Mouse (Mus musculus) cortical plate, adult 2 months (tissue): ENCODE data around the gene Rps6ka5. TPM values are rescaled to one million over a fixed set of nuclear protein-coding genes. Genes with fewer than 3 reads are reported as not detected.

Experiments used
- H3K27ac ChIP-seq: fragments of 200-500 bp; 2 replicates; pipeline ENCODE4 v1.5.1; 2012; ENCODE audit warnings: low read length, control low read depth, inconsistent platforms; ENCODE audit not compliant: insufficient read depth
- H3K4me1 ChIP-seq: fragments of 200-500 bp; 2 replicates; pipeline ENCODE4 v1.6.1; 2011; ENCODE audit warnings: low read length; ENCODE audit not compliant: control insufficient read depth, insufficient read depth
- H3K4me3 ChIP-seq: fragments of 200-500 bp; 2 replicates; pipeline ENCODE4 v1.5.1; 2011; ENCODE audit warnings: mild to moderate bottlenecking, low read length, control low read depth; ENCODE audit not compliant: insufficient read depth
- CTCF ChIP-seq: fragments of 200-500 bp; IDR thresholded peaks from 2 replicates; pipeline ENCODE4 v1.5.1; 2011; ENCODE audit warnings: mild to moderate bottlenecking, control low read depth, low read length; ENCODE audit not compliant: insufficient read depth; ENCODE audit errors: extremely low read depth
- POLR2A ChIP-seq: fragments of 200-500 bp; IDR thresholded peaks from 2 replicates; pipeline ENCODE4 v1.6.1; 2011; ENCODE audit warnings: mild to moderate bottlenecking, low read length, control low read depth; ENCODE audit not compliant: insufficient read depth; ENCODE audit errors: extremely low read depth
- polyA plus RNA-seq: library from polyadenylated mRNA; depleted of rRNA; stranded (reverse); fragments of >200 nt; gene quantifications from 2 replicates; pipeline ENCODE4 v1.2.3, GENCODE M21; 2012

Rps6ka5 gene
- polyA plus RNA-seq, 1 experiment, result 10.8 TPM

- TF ChIP-seq CTCF (no peak), POLR2A (no peak)
- Histone ChIP-seq H3K27ac (no peak overlapping the region), H3K4me1 (peaks cover 5% of the 10 kb centered on the region; the same call in 1 of the 2 replicates), H3K4me3 (no peak overlapping the region)
Measured at GRCm38 (mm10) chr12:100636299-100636633, 90.5 kb downstream of the Rps6ka5 start.

GRCm38 (mm10) chr12:100635601-100636298 is 91.0 kb downstream of the Rps6ka5 start:
- Histone ChIP-seq H3K4me3 (no peak overlapping the region), H3K27ac (no peak overlapping the region), H3K4me1 (peaks cover 5% of the 10 kb centered on the region; the same call in 1 of the 2 replicates)
- TF ChIP-seq CTCF, result no peak
- no peak for TF ChIP-seq POLR2A

DNA sequence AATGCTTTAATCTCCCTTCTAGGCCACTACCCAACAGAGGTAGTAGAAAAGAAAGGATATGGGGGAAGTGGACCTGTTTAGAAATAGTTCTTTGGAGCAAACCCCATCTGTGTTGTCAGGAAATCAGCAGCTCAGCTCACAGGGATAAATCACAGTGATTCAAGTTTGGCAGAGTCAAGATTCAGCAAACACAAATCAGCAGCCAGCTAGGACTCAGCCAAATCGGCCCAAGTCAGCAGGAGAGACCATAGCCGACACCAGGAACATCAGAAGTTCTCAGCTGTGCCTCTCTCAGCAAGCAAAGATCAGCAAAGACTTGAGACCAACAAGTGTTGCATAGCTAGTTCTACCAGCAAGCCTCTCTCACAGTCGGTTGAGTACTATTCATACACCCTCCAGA is 93.6 kb downstream of the Rps6ka5 start:
- H3K27ac ChIP-seq, result no peak overlapping the region
- TF ChIP-seq CTCF, result no peak
- H3K4me1 ChIP-seq, result peaks cover 5% of the 10 kb centered on the region; the same call in 1 of the 2 replicates
- H3K4me3 ChIP-seq, result no peak overlapping the region

GRCm38 (mm10) chr12:100631286-100631685 is 95.5 kb downstream of the Rps6ka5 start:
- Histone ChIP-seq H3K4me3 (no peak overlapping the region), H3K27ac (no peak overlapping the region), H3K4me1 (peaks cover 3% of the 10 kb centered on the region; the same call in 1 of the 2 replicates)
- TF ChIP-seq POLR2A (no peak), CTCF (no peak)

DNA sequence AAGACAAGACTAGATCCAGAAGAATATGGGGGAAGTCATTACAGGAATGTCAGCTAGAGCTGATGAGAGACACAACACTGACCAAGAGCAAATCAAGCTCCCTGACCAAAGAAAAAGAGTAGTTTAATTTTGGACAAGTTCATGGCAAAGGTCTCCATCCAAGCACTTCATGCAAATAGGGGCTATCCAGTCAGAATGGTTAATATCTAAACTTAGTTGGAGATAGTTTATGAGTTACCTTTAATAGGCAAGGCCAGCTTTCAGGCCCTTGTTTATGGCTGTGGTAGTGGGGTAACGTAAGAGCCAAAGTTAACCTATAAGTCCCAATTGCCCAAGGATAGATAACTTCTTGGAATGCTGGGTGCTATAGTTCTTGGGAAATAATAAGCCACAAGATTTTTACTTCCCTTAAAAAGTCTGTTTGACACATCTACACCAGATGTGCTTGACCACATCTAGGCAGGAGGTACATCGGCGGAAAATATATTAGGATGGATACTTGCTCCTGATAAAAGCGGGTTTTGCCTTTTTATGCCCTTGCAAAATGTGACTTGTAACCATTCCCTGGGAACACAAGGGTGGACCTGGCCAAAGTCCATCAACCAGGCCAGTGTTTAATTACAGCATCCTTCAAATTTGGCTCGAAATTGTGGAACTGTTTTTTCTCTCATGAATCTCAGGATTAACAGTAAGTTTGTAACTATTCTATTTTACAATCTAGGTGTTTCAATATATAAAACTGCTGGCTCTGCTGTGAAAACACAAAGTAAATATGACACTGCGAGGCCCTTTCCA is 97.5 kb downstream of the Rps6ka5 start:
- Histone ChIP-seq H3K4me1 (0 out of 2 replicates have a peak, but pooled peaks cover 2% of the 10 kb centered on the region), H3K4me3 (no peak overlapping the region), H3K27ac (no peak overlapping the region)
- TF ChIP-seq POLR2A (no peak), CTCF (no peak)

GRCm38 (mm10) chr12:100626991-100627677 is 99.6 kb downstream of the Rps6ka5 start:
- H3K27ac ChIP-seq, result no peak overlapping the region
- H3K4me1 ChIP-seq, result no peaks in the 10 kb centered on the region
- no peak for TF ChIP-seq POLR2A
- TF ChIP-seq CTCF, result no peak
- H3K4me3 ChIP-seq, result no peak overlapping the region

- no peak for TF ChIP-seq CTCF
- TF ChIP-seq POLR2A, result no peak
- H3K4me3 ChIP-seq, result no peak overlapping the region
- H3K4me1 ChIP-seq, result no peaks in the 10 kb centered on the region
- no peak overlapping the region for H3K27ac ChIP-seq
Measured at GRCm38 (mm10) chr12:100626273-100626990, 100.4 kb downstream of the Rps6ka5 start.

GRCm38 (mm10) chr12:100624854-100625447 is 101.8 kb downstream of the Rps6ka5 start:
- Histone ChIP-seq H3K4me3 (no peak overlapping the region), H3K27ac (no peak overlapping the region), H3K4me1 (no peaks in the 10 kb centered on the region)
- TF ChIP-seq CTCF, result no peak
- no peak for TF ChIP-seq POLR2A

GRCm38 (mm10) chr12:100615251-100615650 is 111.5 kb downstream of the Rps6ka5 start:
- H3K4me1 ChIP-seq, result no peaks in the 10 kb centered on the region
- TF ChIP-seq POLR2A (no peak), CTCF (no peak)
- no peak overlapping the region for H3K4me3 ChIP-seq
- H3K27ac ChIP-seq, result no peak overlapping the region
